In the genomic region with DNA sequence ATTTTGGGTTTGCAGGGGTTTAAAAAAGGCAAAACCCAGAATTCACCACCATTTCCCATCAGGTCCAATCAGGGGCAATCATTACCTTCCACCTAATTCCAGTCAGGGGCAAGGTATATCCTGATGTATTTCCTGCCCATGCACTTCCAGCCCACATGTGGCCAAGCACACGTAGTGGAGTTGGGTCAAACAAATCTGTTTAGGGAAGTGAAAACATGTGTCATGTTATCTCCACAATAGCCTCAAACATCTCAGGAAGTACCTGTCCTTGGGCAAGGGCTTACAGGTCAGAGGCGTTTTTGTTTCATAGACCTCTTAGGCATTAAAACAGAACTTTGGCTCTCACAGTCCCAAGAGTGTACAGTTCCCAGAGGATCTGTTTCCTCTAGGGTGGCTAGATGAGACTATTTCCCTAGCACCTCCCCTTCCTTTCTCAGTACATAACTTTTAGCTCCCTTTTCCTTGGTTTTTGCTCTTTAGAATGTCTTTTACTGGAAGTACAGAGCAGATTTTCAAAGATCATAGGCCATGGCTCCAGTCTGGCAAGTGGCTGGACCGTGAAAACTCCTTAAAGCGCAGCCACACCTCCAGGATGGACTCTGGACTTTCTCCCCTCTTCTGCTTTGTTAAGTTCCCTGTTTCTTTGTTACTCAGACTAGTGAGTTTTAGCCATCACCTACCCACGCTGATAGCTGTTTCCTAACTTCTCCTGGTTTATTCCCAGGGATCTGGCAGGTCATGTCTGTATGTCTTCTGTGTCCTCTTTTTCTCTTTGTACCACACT, we compare ENCODE assay signal across 1 mouse cellular context.
A peak's percentile ranks its signal among the peaks of the same experiment; 100 is the strongest.
TF ChIP-seq lines count a peak whose summit lies in the region.

No protein-coding gene starts in this region.

TF ChIP-seq in CH12.LX, 34 proteins besides CTCF, POLR2A, EP300 and RAD21 (continued from another document):
- no peak for TF ChIP-seq NELFE (IDR thresholded peaks at IDR 0.05; ENCODE audit: low read depth, low read length)
- TF ChIP-seq ZNF384 (IDR thresholded peaks at IDR 0.05; ENCODE audit: low read depth, low read length), result no peak
- no peak for TF ChIP-seq UBTF (IDR thresholded peaks at IDR 0.05; ENCODE audit: low read depth, low read length)
- no peak for TF ChIP-seq ELF1 (IDR thresholded peaks at IDR 0.05; ENCODE audit: low read depth, low read length)
- peak; percentile 32; the same call in 1 of the 2 replicates for TF ChIP-seq IRF4 (IDR thresholded peaks at IDR 0.05; ENCODE audit: low read depth, low read length)
- TF ChIP-seq JUND (conservative IDR thresholded peaks at IDR 0.05; ENCODE audit: low read depth, low read length), result no peak
- TF ChIP-seq JUN (IDR thresholded peaks at IDR 0.05; ENCODE audit: insufficient read depth, low read depth, low read length), result no peak
- no peak for TF ChIP-seq MAFK (IDR thresholded peaks at IDR 0.05; ENCODE audit: insufficient replicate concordance, low read length)
- no peak for TF ChIP-seq SIN3A (IDR thresholded peaks at IDR 0.05; ENCODE audit: low read length)
TF ChIP-seq in CH12.LX: peak in this region for 2.
